Mouse (Mus musculus) G1E (cell line): Measurements from ENCODE around the gene Plcd3. TPM values are rescaled to one million over a fixed set of nuclear protein-coding genes. Genes with fewer than 3 reads are reported as not detected.
A peak's percentile ranks its signal among the peaks of the same experiment; 100 is the strongest.

ENCODE experiments used
- ATAC-seq: 2 replicates; pipeline ENCODE4 v1.8.0; 2016; ENCODE audit warnings: mild to moderate bottlenecking; ENCODE audit not compliant: insufficient number of reproducible peaks, poor library complexity, low FRiP score, severe bottlenecking; ENCODE audit errors: extremely low read depth
- DNase-seq: peaks from one replicate; pipeline ENCODE4 v3.0.0; 2012; ENCODE audit warnings: low spot score
- H3K27me3 ChIP-seq: 2 replicates; pipeline ENCODE4 v1.6.1; 2012; ENCODE audit warnings: mild to moderate bottlenecking, low read length, inconsistent platforms; ENCODE audit not compliant: insufficient read depth
- H3K36me3 ChIP-seq: replicated peaks from 2 replicates; pipeline ENCODE3; 2012; ENCODE audit warnings: mild to moderate bottlenecking, inconsistent platforms
- H3K4me1 ChIP-seq: 2 replicates; pipeline ENCODE4 v1.6.1; 2012; ENCODE audit warnings: low read depth, low read length, inconsistent platforms, mixed read lengths; ENCODE audit not compliant: insufficient read depth
- H3K4me3 ChIP-seq: 2 replicates; pipeline ENCODE4 v1.5.1; 2012; ENCODE audit warnings: low read depth, mild to moderate bottlenecking, inconsistent platforms, low read length, moderate library complexity, mixed read lengths
- H3K9me3 ChIP-seq: replicated peaks from 2 replicates; pipeline ENCODE4 v1.6.1; 2012; ENCODE audit warnings: inconsistent platforms
- CTCF ChIP-seq: IDR thresholded peaks from 2 replicates; pipeline ENCODE4 v1.5.1; 2012; ENCODE audit warnings: low read depth, low read length, inconsistent platforms, mixed read lengths
- GATA1 ChIP-seq: IDR thresholded peaks from 2 replicates; pipeline ENCODE4 v1.6.1; 2012; ENCODE audit warnings: borderline replicate concordance, low read length, inconsistent platforms, mixed read lengths
- GATA2 ChIP-seq: IDR thresholded peaks from 2 replicates; pipeline ENCODE4 v1.6.1; 2012; ENCODE audit warnings: low read depth, low read length, inconsistent platforms, borderline replicate concordance
- POLR2AphosphoS5 ChIP-seq: IDR thresholded peaks from 2 replicates; pipeline ENCODE4 v1.6.1; 2012; ENCODE audit warnings: low read depth, low read length, inconsistent platforms; ENCODE audit not compliant: insufficient replicate concordance
- TAL1 ChIP-seq: conservative IDR thresholded peaks from 2 replicates; pipeline ENCODE4 v1.6.1; 2012; ENCODE audit warnings: low read depth, low read length, inconsistent platforms, mixed read lengths
- polyA plus RNA-seq: library from polyadenylated mRNA; stranded (reverse); fragments of >175 nt; gene quantifications from 2 replicates; pipeline ENCODE4 v1.2.3, GENCODE M21; 2012
- total RNA-seq, 2 experiments: library from RNA; stranded (forward) in 1 of 2; stranded (reverse) in 1 of 2; fragments of 200-1000 nt in 1 of 2; fragments of >200 nt in 1 of 2; fragmentation: Nextera tagmentation in 1 of 2; gene quantifications; 2 replicates each; pipeline ENCODE4 v1.2.3; 2014 to 2017

The Plcd3 gene
- total and polyA plus RNA-seq, 3 experiments = 0.11 TPM; not detected in 2

- Histone ChIP-seq H3K4me3 (no peak overlapping the region), H3K4me1 (peaks cover 45% of the 10 kb centered on the region), H3K36me3 (peaks cover 44% of the 10 kb centered on the region), H3K9me3 (peaks cover 5% of the 10 kb centered on the region; the same call in 1 of the 2 replicates), H3K27me3 (peaks cover 16% of the 10 kb centered on the region)
- DNase-seq = no peak
- ATAC-seq = no peak
- TF ChIP-seq TAL1 (no peak), GATA2 (no peak), GATA1 (no peak), POLR2AphosphoS5 (no peak), CTCF (no peak)
Observed at GRCm38 (mm10) chr11:103105810-103106209, 4.4 kb upstream of the Plcd3 start.

- TF ChIP-seq GATA1 (no peak), CTCF (no peak), GATA2 (no peak), POLR2AphosphoS5 (no peak), TAL1 (no peak)
- H3K36me3 ChIP-seq = peaks cover 39% of the 10 kb centered on the region
- peaks cover 21% of the 10 kb centered on the region for H3K27me3 ChIP-seq
- H3K4me1 ChIP-seq = peaks cover 45% of the 10 kb centered on the region
- peaks cover 5% of the 10 kb centered on the region; the same call in 1 of the 2 replicates for H3K9me3 ChIP-seq
- H3K4me3 ChIP-seq = no peak overlapping the region
- ATAC-seq (no peak), DNase-seq (no peak)
Observed at GRCm38 (mm10) chr11:103105180-103105725, 3.8 kb upstream of the Plcd3 start.

GRCm38 (mm10) chr11:103104469-103104868 is 3.0 kb upstream of the Plcd3 start:
- no peak for ATAC-seq
- Histone ChIP-seq H3K9me3 (peaks cover 5% of the 10 kb centered on the region; the same call in 1 of the 2 replicates), H3K4me3 (no peak overlapping the region; the same call in 1 of the 2 replicates), H3K27me3 (peaks cover 29% of the 10 kb centered on the region), H3K36me3 (peaks cover 36% of the 10 kb centered on the region), H3K4me1 (peaks cover 45% of the 10 kb centered on the region)
- no peak for DNase-seq
- TF ChIP-seq POLR2AphosphoS5 (no peak), GATA1 (no peak), GATA2 (no peak), TAL1 (no peak), CTCF (no peak)

GRCm38 (mm10) chr11:103103621-103104020 is 2.2 kb upstream of the Plcd3 start:
- peaks cover 45% of the 10 kb centered on the region for H3K4me1 ChIP-seq
- H3K4me3 ChIP-seq = peak overlapping the region; percentile 75; the same call in 1 of the 2 replicates
- TF ChIP-seq CTCF (no peak), GATA2 (no peak)
- no peak for ATAC-seq
- DNase-seq = no peak
- peaks cover 28% of the 10 kb centered on the region for H3K36me3 ChIP-seq
- H3K9me3 ChIP-seq = peaks cover 5% of the 10 kb centered on the region; the same call in 1 of the 2 replicates
- H3K27me3 ChIP-seq = peaks cover 37% of the 10 kb centered on the region

GRCm38 (mm10) chr11:103102725-103103349 is 1.4 kb upstream of the Plcd3 start:
- Histone ChIP-seq H3K9me3 (peaks cover 5% of the 10 kb centered on the region; the same call in 1 of the 2 replicates), H3K36me3 (peaks cover 25% of the 10 kb centered on the region), H3K27me3 (peaks cover 42% of the 10 kb centered on the region), H3K4me3 (peak overlapping the region; percentile 75), H3K4me1 (peaks cover 45% of the 10 kb centered on the region)
- peak; percentile 96 for ATAC-seq
- peak; percentile 91 for DNase-seq
- TF ChIP-seq GATA2 = no peak
- peak; percentile 94 for TF ChIP-seq CTCF

GRCm38 (mm10) chr11:103101866-103102501 is 526 bp upstream of the Plcd3 start:
- DNase-seq = no peak

More at GRCm38 (mm10) chr11:103101866-103102501, 526 bp upstream of the Plcd3 start:
- H3K4me3 ChIP-seq = peak overlapping the region; percentile 28; the same call in 1 of the 2 replicates
- H3K36me3 ChIP-seq = peaks cover 22% of the 10 kb centered on the region
- peaks cover 5% of the 10 kb centered on the region; the same call in 1 of the 2 replicates for H3K9me3 ChIP-seq
- TF ChIP-seq POLR2AphosphoS5 (no peak), GATA1 (no peak), CTCF (no peak), TAL1 (no peak), GATA2 (no peak)
- ATAC-seq = no peak
- peaks cover 51% of the 10 kb centered on the region for H3K27me3 ChIP-seq
- peaks cover 50% of the 10 kb centered on the region for H3K4me1 ChIP-seq
